Mouse (Mus musculus) T-helper 1 cell (primary cell): ENCODE results near the gene Gnptab.

Experiments
- in situ Hi-C: fragments of 300-600 bp; cut with MboI, MseI; formaldehyde crosslinking; loops from one replicate; pipeline ENCODE4 v1.15.1; 2025; ENCODE audit warnings: high pct_unique_total_duplicates

The Gnptab gene

GRCm38 (mm10) chr10:88374984-88375383, 3.9 kb upstream of the Gnptab start:
- in situ Hi-C loops, result loop anchor here (5.0 to 10.0 kb wide), 3 partner anchors 52 to 1320 kb away; no protein-coding TSS in a partner anchor

- in situ Hi-C loops, result loop anchor here (5.0 to 10.0 kb wide), 3 partner anchors 51 to 1318 kb away; no protein-coding TSS in a partner anchor
Observed at GRCm38 (mm10) chr10:88376770-88377169, 2.2 kb upstream of the Gnptab start.

- in situ Hi-C loops, result loop anchor here (5.0 to 10.0 kb wide), 3 partner anchors 50 to 1317 kb away; no protein-coding TSS in a partner anchor
Observed at GRCm38 (mm10) chr10:88377666-88378065, 1.3 kb upstream of the Gnptab start.

- in situ Hi-C loops, result no loop called here
Observed at GRCm38 (mm10) chr10:88380002-88380401, 1.1 kb downstream of the Gnptab start.

- in situ Hi-C loops, result no loop called here
Observed at GRCm38 (mm10) chr10:88380430-88381060, 1.6 kb downstream of the Gnptab start.

- in situ Hi-C loops, result no loop called here
Observed at GRCm38 (mm10) chr10:88381286-88381685, 2.4 kb downstream of the Gnptab start.

- in situ Hi-C loops, result no loop called here
Observed at GRCm38 (mm10) chr10:88382009-88382408, 3.1 kb downstream of the Gnptab start.

GRCm38 (mm10) chr10:88383479-88383878, 4.5 kb downstream of the Gnptab start:
- in situ Hi-C loops, result no loop called here

GRCm38 (mm10) chr10:88384081-88384480, 5.1 kb downstream of the Gnptab start:
- in situ Hi-C loops, result no loop called here

- in situ Hi-C loops, result no loop called here
Observed at GRCm38 (mm10) chr10:88385290-88385689, 6.4 kb downstream of the Gnptab start.

GRCm38 (mm10) chr10:88385758-88386157, 6.8 kb downstream of the Gnptab start:
- in situ Hi-C loops, result no loop called here

GRCm38 (mm10) chr10:88386251-88386650, 7.3 kb downstream of the Gnptab start:
- in situ Hi-C loops, result no loop called here

GRCm38 (mm10) chr10:88389576-88389975, 10.6 kb downstream of the Gnptab start:
- in situ Hi-C loops, result no loop called here

- in situ Hi-C loops, result no loop called here
Observed at GRCm38 (mm10) chr10:88390096-88390790, 11.3 kb downstream of the Gnptab start.

GRCm38 (mm10) chr10:88391495-88391894, 12.6 kb downstream of the Gnptab start:
- in situ Hi-C loops, result no loop called here

- in situ Hi-C loops, result no loop called here
Observed at GRCm38 (mm10) chr10:88392181-88392847, 13.4 kb downstream of the Gnptab start.

GRCm38 (mm10) chr10:88398668-88399243, 19.8 kb downstream of the Gnptab start:
- in situ Hi-C loops, result no loop called here

GRCm38 (mm10) chr10:88399271-88399670, 20.3 kb downstream of the Gnptab start:
- in situ Hi-C loops, result no loop called here

- in situ Hi-C loops, result no loop called here
Observed at GRCm38 (mm10) chr10:88403021-88403420, 24.1 kb downstream of the Gnptab start.

- in situ Hi-C loops, result no loop called here
Observed at GRCm38 (mm10) chr10:88404220-88404619, 25.3 kb downstream of the Gnptab start.

GRCm38 (mm10) chr10:88405812-88406211, 26.9 kb downstream of the Gnptab start:
- in situ Hi-C loops, result no loop called here
